Mouse (Mus musculus): ENCODE data around the gene Mertk. TPM values are rescaled to one million over a fixed set of nuclear protein-coding genes. Genes with fewer than 3 reads are reported as not detected.

Mertk gene
- total RNA-seq, 2 experiments from 2014 or later, result not detected

- 0 out of 2 replicates have a peak, but pooled peaks have one; percentile 22 for ATAC-seq (replicated peaks; ENCODE audit: poor library complexity, severe bottlenecking)
Measured at GRCm38 (mm10) chr2:128719380-128719779, 20.6 kb downstream of the Mertk start.

- ATAC-seq (replicated peaks; ENCODE audit: poor library complexity, severe bottlenecking), result no peak
Measured at GRCm38 (mm10) chr2:128722106-128722710, 23.5 kb downstream of the Mertk start.

GRCm38 (mm10) chr2:128726067-128726466 lies 27.3 kb downstream of the Mertk start:
- no peak for ATAC-seq (replicated peaks; ENCODE audit: poor library complexity, severe bottlenecking)

- ATAC-seq (replicated peaks; ENCODE audit: poor library complexity, severe bottlenecking), result no peak
Measured at GRCm38 (mm10) chr2:128726626-128727025, 27.9 kb downstream of the Mertk start.

- no peak for ATAC-seq (replicated peaks; ENCODE audit: poor library complexity, severe bottlenecking)
Measured at GRCm38 (mm10) chr2:128727552-128727951, 28.8 kb downstream of the Mertk start.

- no peak for ATAC-seq (replicated peaks; ENCODE audit: poor library complexity, severe bottlenecking)
Measured at GRCm38 (mm10) chr2:128728066-128728465, 29.3 kb downstream of the Mertk start.

GRCm38 (mm10) chr2:128729141-128729540 lies 30.4 kb downstream of the Mertk start:
- no peak for ATAC-seq (replicated peaks; ENCODE audit: poor library complexity, severe bottlenecking)

- no peak for ATAC-seq (replicated peaks; ENCODE audit: poor library complexity, severe bottlenecking)
Measured at GRCm38 (mm10) chr2:128731514-128731913, 32.8 kb downstream of the Mertk start.

- ATAC-seq (replicated peaks; ENCODE audit: poor library complexity, severe bottlenecking), result no peak
Measured at GRCm38 (mm10) chr2:128731951-128732350, 33.2 kb downstream of the Mertk start.

- no peak for ATAC-seq (replicated peaks; ENCODE audit: poor library complexity, severe bottlenecking)
Measured at GRCm38 (mm10) chr2:128735089-128735488, 36.3 kb downstream of the Mertk start.

GRCm38 (mm10) chr2:128737051-128737450 lies 38.3 kb downstream of the Mertk start:
- ATAC-seq (replicated peaks; ENCODE audit: poor library complexity, severe bottlenecking), result no peak

- no peak for ATAC-seq (replicated peaks; ENCODE audit: poor library complexity, severe bottlenecking)
Measured at GRCm38 (mm10) chr2:128737796-128738195, 39.0 kb downstream of the Mertk start.

GRCm38 (mm10) chr2:128738725-128739258 lies 40.0 kb downstream of the Mertk start:
- ATAC-seq (replicated peaks; ENCODE audit: poor library complexity, severe bottlenecking), result no peak

GRCm38 (mm10) chr2:128745879-128746620 lies 47.3 kb downstream of the Mertk start:
- ATAC-seq (replicated peaks; ENCODE audit: poor library complexity, severe bottlenecking), result peak; percentile 87

GRCm38 (mm10) chr2:128746621-128747151 lies 47.9 kb downstream of the Mertk start:
- ATAC-seq (replicated peaks; ENCODE audit: poor library complexity, severe bottlenecking), result no peak

GRCm38 (mm10) chr2:128747433-128748028 lies 48.8 kb downstream of the Mertk start:
- ATAC-seq (replicated peaks; ENCODE audit: poor library complexity, severe bottlenecking), result peak; percentile 38

- no peak for ATAC-seq (replicated peaks; ENCODE audit: poor library complexity, severe bottlenecking)
Measured at GRCm38 (mm10) chr2:128748171-128748570, 49.4 kb downstream of the Mertk start.

- no peak for ATAC-seq (replicated peaks; ENCODE audit: poor library complexity, severe bottlenecking)
Measured at GRCm38 (mm10) chr2:128751030-128751429, 52.3 kb downstream of the Mertk start.

- ATAC-seq (replicated peaks; ENCODE audit: poor library complexity, severe bottlenecking), result no peak
Measured at GRCm38 (mm10) chr2:128753295-128753873, 54.6 kb downstream of the Mertk start.

GRCm38 (mm10) chr2:128755149-128755691 lies 56.5 kb downstream of the Mertk start:
- no peak for ATAC-seq (replicated peaks; ENCODE audit: poor library complexity, severe bottlenecking)

Data from granulocyte monocyte progenitor cell, adult 5-6 weeks (primary cell).